In the genomic region with DNA sequence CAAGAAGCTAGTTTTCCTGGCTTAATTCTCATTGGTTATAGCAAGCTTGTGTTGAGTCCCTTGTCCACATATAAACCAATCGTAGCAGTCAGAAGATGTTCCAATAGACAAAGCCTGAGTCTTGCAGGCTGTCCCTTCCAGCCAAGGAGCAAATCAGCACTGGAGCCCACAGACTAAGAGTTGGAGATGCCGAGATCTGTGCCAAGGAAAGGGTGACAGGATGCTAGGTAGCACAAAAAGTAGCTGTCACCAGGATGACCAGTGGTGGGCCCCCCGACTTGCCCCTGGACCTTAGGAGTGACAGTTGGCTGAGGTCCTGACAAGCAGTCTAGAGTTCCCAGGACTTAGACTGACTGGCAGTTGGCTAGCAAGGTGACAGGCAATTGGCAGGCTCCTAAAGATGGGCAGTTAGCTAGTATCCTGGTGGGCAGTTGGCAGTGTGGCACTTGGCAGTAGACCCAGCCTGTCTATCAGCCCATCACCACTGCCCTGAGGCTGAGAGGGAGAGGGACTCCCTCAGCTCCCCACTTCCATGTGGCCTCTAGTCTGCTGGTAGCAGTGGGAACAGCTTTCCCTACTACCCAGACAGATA, we compare ENCODE assay signal across 20 mouse cellular contexts. TPM values are rescaled to one million over a fixed set of nuclear protein-coding genes. Genes with fewer than 3 reads are reported as not detected.
DNase-seq lines count a peak whose midpoint lies in the region; ATAC-seq lines count a peak whose summit lies in the region.
"Had no signal": no experiment of that assay in that cellular context is flagged by ENCODE, and none has a peak within 500 bp of the region (broad histone marks: within the 10 kb centered on the region; RNA-seq: fewer than 3 reads in every experiment).

No protein-coding gene starts in this region.

- no peaks in the 10 kb centered on the region for H3K9me3 ChIP-seq in forebrain, embryonic 15.5 days
- H3K9me3 ChIP-seq in forebrain, embryonic 10.5 days: no peaks in the 10 kb centered on the region
- no peaks in the 10 kb centered on the region for H3K9me3 ChIP-seq in neural tube, embryonic 15.5 days (replicated peaks)
- no peaks in the 10 kb centered on the region for H3K9me3 ChIP-seq in midbrain, embryonic 16.5 days (replicated peaks; ENCODE audit: control insufficient read depth, low read length, poor library complexity, severe bottlenecking)
- H3K9me3 ChIP-seq: embryonic facial prominence, embryonic 13.5 days; limb, embryonic 10.5 days had no signal

- no peaks in the 10 kb centered on the region for H3K27me3 ChIP-seq in forebrain, embryonic 15.5 days
- H3K27me3 ChIP-seq in forebrain, embryonic 10.5 days (ENCODE audit: poor library complexity, severe bottlenecking): no peaks in the 10 kb centered on the region
- H3K27me3 ChIP-seq in neural tube, embryonic 15.5 days (replicated peaks): no peaks in the 10 kb centered on the region
- H3K27me3 ChIP-seq in midbrain, embryonic 16.5 days (ENCODE audit: control insufficient read depth, insufficient read depth, low read depth, low read length): no peaks in the 10 kb centered on the region
- H3K27me3 ChIP-seq: embryonic facial prominence, embryonic 13.5 days; Patski had no signal

- H3K27ac ChIP-seq in forebrain, embryonic 15.5 days (replicated peaks): 0 out of 2 replicates have a peak overlapping the region, but pooled peaks have one; percentile 23
- no peak overlapping the region for H3K27ac ChIP-seq in forebrain, embryonic 10.5 days
- no peak overlapping the region for H3K27ac ChIP-seq in neural tube, embryonic 15.5 days (replicated peaks)
- no peak overlapping the region for H3K27ac ChIP-seq in midbrain, embryonic 16.5 days (ENCODE audit: low read length)
- H3K27ac ChIP-seq: embryonic facial prominence, embryonic 13.5 days; limb, embryonic 10.5 days had no signal

- H3K9ac ChIP-seq in forebrain, embryonic 15.5 days (replicated peaks): no peak overlapping the region
- H3K9ac ChIP-seq in neural tube, embryonic 15.5 days (replicated peaks): no peak overlapping the region
- H3K9ac ChIP-seq in midbrain, embryonic 16.5 days (ENCODE audit: low read depth, low read length): no peak overlapping the region
- H3K9ac ChIP-seq: embryonic facial prominence, embryonic 13.5 days; liver, postnatal 0 days had no signal

- no peaks in the 10 kb centered on the region for H3K36me3 ChIP-seq in forebrain, embryonic 15.5 days
- H3K36me3 ChIP-seq in forebrain, embryonic 10.5 days (replicated peaks): no peaks in the 10 kb centered on the region
- H3K36me3 ChIP-seq in neural tube, embryonic 15.5 days: no peaks in the 10 kb centered on the region
- H3K36me3 ChIP-seq in midbrain, embryonic 16.5 days (ENCODE audit: control insufficient read depth, insufficient read depth, low read length): no peaks in the 10 kb centered on the region
- H3K36me3 ChIP-seq: embryonic facial prominence, embryonic 13.5 days; limb, embryonic 10.5 days had no signal

- no peak overlapping the region for H3K4me3 ChIP-seq in forebrain, embryonic 15.5 days
- no peak overlapping the region for H3K4me3 ChIP-seq in forebrain, embryonic 10.5 days
- no peak overlapping the region for H3K4me3 ChIP-seq in neural tube, embryonic 15.5 days (replicated peaks)
- no peak overlapping the region for H3K4me3 ChIP-seq in midbrain, embryonic 16.5 days (ENCODE audit: low read depth, low read length)
- H3K4me3 ChIP-seq: embryonic facial prominence, embryonic 13.5 days; limb, embryonic 10.5 days had no signal

- WGBS in forebrain, embryonic 15.5 days: 70% methylated on average over 3 of the region's 3 CpGs
- WGBS in forebrain, embryonic 10.5 days: 90% methylated on average over 3 of the region's 3 CpGs
- 83% methylated on average over 3 of the region's 3 CpGs for WGBS in neural tube, embryonic 15.5 days
- WGBS in midbrain, embryonic 16.5 days: 79% methylated on average over 3 of the region's 3 CpGs

- H3K4me1 ChIP-seq in forebrain, embryonic 15.5 days: no peaks in the 10 kb centered on the region
- peaks cover 22% of the 10 kb centered on the region for H3K4me1 ChIP-seq in forebrain, embryonic 10.5 days
- no peaks in the 10 kb centered on the region for H3K4me1 ChIP-seq in neural tube, embryonic 15.5 days
- no peaks in the 10 kb centered on the region for H3K4me1 ChIP-seq in midbrain, embryonic 16.5 days (ENCODE audit: control insufficient read depth, insufficient read depth, low read length)
- H3K4me1 ChIP-seq: embryonic facial prominence, embryonic 13.5 days had no signal

- no peak overlapping the region for H3K4me2 ChIP-seq in forebrain, embryonic 15.5 days (replicated peaks)
- no peak overlapping the region for H3K4me2 ChIP-seq in neural tube, embryonic 15.5 days
- H3K4me2 ChIP-seq in midbrain, embryonic 16.5 days (ENCODE audit: low read length): no peak overlapping the region
- H3K4me2 ChIP-seq: embryonic facial prominence, embryonic 13.5 days had no signal

- 0 out of 2 replicates have a peak, but pooled peaks have one; percentile 36 for ATAC-seq in cerebellum, adult (ENCODE audit: insufficient number of reproducible peaks, low FRiP score, low TSS enrichment)
- ATAC-seq in forebrain, embryonic 15.5 days (replicated peaks): peak; percentile 94
- ATAC-seq in neural tube, embryonic 15.5 days (ENCODE audit: low FRiP score): peak; percentile 64
- peak; percentile 90 for ATAC-seq in midbrain, embryonic 16.5 days
- ATAC-seq: intestine, embryonic 16.5 days; liver, postnatal 0 days; Patski had no signal

- DNase-seq in cerebellum, adult 18-20 months: no peak
- no peak for DNase-seq in forebrain, embryonic 10.5 days (ENCODE audit: extremely low spot score, low spot score)
- no peak for DNase-seq in neural tube, embryonic 10.5 days (ENCODE audit: extremely low spot score, low spot score)
- no peak for DNase-seq in thymus, postnatal 36 days
- DNase-seq: adrenal gland, postnatal 10 days; gastrocnemius, postnatal 14 days; heart, adult 18-20 months; heart, postnatal 4 days; kidney, postnatal 36 days; liver, postnatal 0 days; lung, postnatal 14 days; thymus, adult 2 months had no signal

RNA-seq across cellular contexts. Expression of a gene that starts 44.0 kb away (rescaled TPM):
- 18.3 and 19.6 TPM in 2 replicates for polyA plus RNA-seq in forebrain, embryonic 15.5 days (2015; fragmentation: Nextera tagmentation; extraction: Ambion mirVana)
- 12.2 and 15.3 TPM in 2 replicates for polyA plus RNA-seq in forebrain, embryonic 10.5 days (2016; fragmentation: Nextera tagmentation; extraction: Ambion mirVana)
- polyA plus RNA-seq in neural tube, embryonic 15.5 days (2015; fragmentation: Nextera tagmentation; extraction: Ambion mirVana): 31.0 and 41.3 TPM in 2 replicates
- 27.4 and 41.6 TPM in 2 replicates for polyA plus RNA-seq in midbrain, embryonic 16.5 days (2015; fragmentation: Nextera tagmentation; extraction: Ambion mirVana)

Comparison
In these comparisons a context has a peak if more than half of its experiments do, and no peak if none do; other contexts are left out.
1. ATAC-seq: peak in every context shown above with its lines; median percentile 94 in forebrain, embryonic 15.5 days; 90 in midbrain, embryonic 16.5 days; 64 in neural tube, embryonic 15.5 days; 36 in cerebellum, adult.